Mouse (Mus musculus) cerebellum, postnatal 10 days (tissue): ENCODE measurements around the gene Prkar2b.

Source experiments
- DNase-seq, 2 experiments: peaks; one replicate each; pipeline ENCODE4 v3.0.0; 2021; ENCODE audit warnings: mixed read lengths in 2 of 2

Gene Prkar2b

GRCm38 (mm10) chr12:31917245-31917644 lies 143.9 kb downstream of the Prkar2b start:
- peak; percentile 92 to 93 for DNase-seq

DNA sequence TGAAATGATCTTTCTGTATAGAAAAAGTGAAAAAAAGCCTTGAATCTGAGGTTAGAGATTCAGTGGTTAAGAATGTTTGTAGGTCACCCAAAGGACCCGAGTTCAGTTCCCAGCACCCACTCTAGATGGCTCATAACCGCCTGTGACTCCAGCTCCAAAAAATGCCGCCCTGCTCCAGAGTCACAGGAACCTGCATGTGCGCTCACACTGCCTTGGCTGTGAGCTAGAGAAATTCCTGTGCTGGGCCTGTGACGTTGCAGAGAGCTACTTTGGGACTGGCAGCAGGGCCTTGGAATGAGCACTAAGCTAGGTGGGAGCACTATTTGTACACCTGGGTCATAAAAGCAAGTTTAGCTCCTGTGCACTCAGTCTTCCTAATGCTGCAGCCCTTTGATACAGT lies 144.4 kb downstream of the Prkar2b start:
- DNase-seq = no peak

DNA sequence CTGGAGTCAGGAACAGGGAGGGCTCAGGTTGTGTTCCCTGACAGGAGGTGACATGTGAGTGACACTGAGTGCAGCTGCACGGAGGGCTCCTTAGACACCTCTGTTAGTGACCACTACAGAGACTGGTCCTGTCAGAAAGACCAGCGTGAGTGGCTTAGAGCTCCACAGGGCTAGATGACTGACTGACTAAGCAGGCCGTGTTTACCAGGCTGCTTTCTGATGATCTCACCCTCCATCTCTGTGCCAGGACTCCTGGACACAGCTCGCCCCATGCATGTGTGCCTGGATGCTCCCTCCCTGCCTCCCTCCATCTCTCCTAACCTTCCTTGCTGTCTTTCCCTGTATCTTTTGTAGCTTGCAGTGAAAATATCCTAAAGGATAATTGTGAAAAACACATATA lies 147.5 kb downstream of the Prkar2b start:
- DNase-seq = peak; percentile 79

- DNase-seq = no peak
Observed at GRCm38 (mm10) chr12:31912966-31913551, 148.0 kb downstream of the Prkar2b start.
